Mouse (Mus musculus) lung, postnatal 36 days (tissue): Measurements from ENCODE around the gene Zfp1.

Experiments
- DNase-seq: peaks from one replicate; pipeline ENCODE4 v3.0.0; 2022; ENCODE audit warnings: mixed read lengths

Gene Zfp1

DNA sequence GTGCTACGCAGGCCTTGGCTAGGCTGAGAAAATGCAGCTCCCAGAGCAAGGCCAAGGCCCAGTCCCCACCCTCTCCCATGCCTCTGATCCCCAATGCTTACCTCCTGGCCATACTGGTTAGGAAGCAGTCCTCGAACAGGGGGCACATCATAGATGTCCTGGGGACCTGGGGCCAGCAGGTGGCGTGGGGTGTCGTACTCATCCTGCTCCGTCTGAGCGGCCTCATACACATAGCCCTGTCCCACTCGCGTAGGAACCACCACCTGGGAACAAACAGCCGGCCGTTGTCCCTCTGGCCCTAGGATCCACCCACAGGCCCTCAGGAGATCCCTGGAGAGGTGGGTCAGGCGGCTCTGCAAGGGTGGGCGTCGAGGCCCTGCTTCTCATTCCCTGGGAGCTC, 72.3 kb downstream of the Zfp1 start:
- no peak for DNase-seq

DNA sequence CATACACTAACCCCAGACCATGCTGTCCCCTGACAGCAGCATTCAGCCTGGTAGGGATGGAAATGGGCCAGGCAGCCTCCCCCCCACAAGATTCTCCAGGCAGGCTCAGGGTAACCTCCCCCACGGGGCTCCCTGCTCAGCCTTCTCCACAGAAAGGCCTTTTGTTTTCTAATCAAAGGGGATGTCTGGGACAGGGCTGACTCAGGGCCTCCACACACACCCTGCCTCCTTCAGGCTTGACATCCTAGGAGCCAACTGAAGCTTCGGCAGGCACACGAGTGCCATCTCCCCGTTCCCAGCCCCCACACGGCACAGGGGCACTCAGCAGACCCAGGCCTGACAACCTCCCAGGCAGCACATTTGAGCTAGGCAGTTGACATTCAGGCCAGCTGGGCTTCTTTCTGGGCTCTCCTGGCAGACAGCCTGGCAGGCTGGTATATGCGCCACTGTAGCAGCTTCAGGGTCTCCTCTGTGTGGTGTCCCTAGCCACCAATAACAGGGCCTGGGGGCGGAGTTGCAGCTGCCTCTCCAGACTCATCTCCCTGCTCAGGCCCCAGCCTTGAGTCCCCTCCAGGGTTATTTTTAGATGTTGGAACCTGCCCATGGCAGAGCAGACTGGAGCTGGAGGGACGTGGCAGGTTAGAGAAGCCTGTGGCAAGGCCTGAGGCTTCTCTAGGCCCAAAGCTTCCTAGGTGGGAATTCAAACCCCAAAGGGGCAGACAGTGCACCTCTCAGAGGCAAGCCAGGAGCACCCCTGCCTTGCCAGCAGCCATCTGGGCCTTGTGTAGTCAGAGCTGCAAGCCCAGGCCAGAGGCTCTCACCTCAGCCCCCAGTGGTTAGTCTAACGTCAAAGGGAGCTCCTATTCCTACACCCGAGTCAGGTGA, 73.6 kb downstream of the Zfp1 start:
- DNase-seq, result no peak

DNA sequence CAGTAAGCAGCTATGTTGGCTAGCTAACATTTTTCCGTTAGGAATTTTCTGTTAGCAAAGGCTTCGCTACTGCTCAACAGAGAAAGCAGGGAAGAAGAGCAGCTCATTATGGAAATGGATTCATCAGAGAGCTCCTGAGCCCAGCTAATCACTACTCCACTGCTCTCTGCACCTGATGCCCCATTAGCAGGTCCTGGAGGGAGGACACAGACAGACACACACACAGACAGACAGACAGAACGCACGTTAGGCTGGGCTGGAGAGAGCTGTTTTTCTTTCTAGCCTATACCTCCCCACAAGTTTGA, 74.2 kb downstream of the Zfp1 start:
- DNase-seq, result no peak

DNA sequence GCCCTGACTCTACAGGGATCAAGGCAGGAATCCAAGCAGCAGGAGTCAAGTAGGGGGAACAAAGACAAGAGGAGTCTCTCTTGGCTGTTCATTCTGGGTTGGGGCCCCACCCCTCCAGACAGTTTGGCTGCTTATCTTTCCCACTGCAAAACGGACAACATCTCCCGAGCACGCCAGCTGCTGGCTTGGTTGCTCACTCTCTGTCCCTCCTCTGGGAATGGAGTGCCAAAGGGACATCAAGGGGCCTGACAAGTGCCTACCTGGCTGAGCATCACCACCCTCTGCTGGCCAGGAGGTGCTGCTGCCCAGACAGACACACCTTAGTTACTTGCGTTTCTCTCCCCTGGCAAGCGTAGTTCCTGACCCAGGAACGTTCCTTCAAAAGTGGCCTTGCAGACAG, 74.7 kb downstream of the Zfp1 start:
- peak; percentile 56 for DNase-seq

DNA sequence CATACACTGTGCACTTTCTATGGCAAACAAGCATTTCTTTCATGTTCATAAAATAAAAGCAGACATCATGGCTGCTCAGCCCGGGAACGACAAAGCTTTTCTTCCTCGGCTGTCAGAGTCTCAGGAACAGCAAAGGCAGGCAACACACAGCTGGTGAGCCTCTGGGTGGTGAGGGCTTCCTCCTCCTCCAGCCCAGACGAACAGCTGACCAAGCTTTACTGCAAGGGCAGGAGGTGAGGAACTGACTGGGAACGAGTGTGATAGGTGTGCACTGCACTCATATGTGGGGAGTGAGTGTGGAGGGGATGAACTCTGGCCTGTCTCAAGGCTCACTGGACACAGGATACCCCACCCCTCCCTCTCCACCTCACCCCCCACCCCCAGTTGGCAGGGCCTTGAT, 75.7 kb downstream of the Zfp1 start:
- no peak for DNase-seq

DNA sequence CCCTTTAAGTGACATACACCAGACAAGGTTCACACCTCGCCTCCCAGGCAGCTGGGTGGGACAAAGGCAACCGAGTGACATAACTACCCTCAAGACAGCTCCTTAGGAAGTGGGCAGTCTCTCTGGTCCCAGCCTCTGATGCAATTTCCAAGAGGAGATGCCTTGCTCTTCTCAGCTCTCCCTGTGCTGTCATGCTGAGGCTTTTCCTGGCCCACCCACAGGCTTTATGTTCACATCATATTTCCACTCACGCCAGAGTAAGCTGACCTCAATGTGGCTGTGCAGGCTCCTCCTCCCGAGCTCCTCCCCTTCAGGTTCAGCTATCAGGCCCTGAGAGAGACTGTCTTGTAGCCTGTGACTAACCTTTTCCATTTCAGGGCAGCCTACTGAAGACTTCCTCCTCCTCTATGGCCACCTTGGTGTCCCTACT, 76.9 kb downstream of the Zfp1 start:
- DNase-seq, result no peak
